Mouse (Mus musculus): ENCODE measurements at regions not wholly inside any gene's neighbourhood (a gene's known extent, or its start where the extent isn't known, plus 50 kb on each side); places are given as distances from the start of the nearest gene placed in this dataset.

DNA sequence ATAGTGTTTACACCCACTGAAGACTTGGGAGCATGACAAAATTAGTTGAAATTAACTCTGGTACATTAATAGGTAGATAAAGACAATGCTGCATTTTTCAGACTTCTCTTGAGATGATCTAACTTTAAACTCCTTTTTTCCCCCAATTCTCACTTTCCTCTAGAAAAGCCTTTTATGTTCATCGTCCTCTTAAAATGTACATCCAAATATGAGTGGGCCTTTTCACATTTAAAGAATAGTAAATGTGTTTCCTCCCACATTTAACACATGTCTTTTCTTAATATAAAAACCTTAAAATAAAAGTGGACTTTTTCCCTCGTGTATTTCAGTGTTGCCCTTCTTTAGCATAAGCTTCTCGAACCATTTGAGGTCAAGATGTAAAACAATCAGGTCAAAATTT lies 535.5 kb downstream of the Cetn3 start:
- Histone ChIP-seq H3K9ac (ENCODE audit: low read depth, low read length) (no peak overlapping the region), H3K27me3 (ENCODE audit: control insufficient read depth, insufficient read depth, low read length) (no peaks in the 10 kb centered on the region), H3K27ac (ENCODE audit: low read depth, low read length) (no peak overlapping the region), H3K9me3 (ENCODE audit: control insufficient read depth, low read length) (no peaks in the 10 kb centered on the region), H3K4me1 (ENCODE audit: control insufficient read depth, insufficient read depth, low read length) (0 out of 2 replicates have a peak, but pooled peaks cover 4% of the 10 kb centered on the region), H3K4me3 (ENCODE audit: low read length) (no peak overlapping the region), H3K36me3 (ENCODE audit: control insufficient read depth, insufficient read depth, low read length) (no peaks in the 10 kb centered on the region), H3K4me2 (replicated peaks; ENCODE audit: low read depth, low read length) (no peak overlapping the region)
- ATAC-seq (ENCODE audit: low FRiP score, low TSS enrichment) = no peak
- WGBS = 80% methylated on average over 3 of the region's 3 CpGs

DNA sequence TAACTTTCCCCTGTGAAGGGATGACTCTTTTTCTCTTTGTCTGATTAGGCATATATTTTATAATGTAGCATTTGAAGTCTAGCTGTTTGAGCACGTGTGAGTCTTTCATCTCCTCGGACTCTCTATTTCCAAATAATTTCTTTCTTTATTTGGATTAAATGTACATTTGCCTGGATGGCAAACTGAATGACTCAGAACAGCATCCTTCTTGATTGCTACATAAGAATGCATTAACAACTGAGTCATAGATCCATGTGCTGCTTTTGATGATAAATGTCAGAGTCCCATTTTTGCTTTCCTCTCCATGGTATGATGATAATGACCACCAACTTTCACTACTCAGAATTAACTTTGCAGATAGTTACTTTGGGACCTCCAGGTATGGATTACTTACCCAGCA lies 571.5 kb downstream of the Cetn3 start:
- no peak for ATAC-seq (ENCODE audit: low FRiP score, low TSS enrichment)
- no peak overlapping the region for H3K4me3 ChIP-seq (ENCODE audit: low read length)

DNA sequence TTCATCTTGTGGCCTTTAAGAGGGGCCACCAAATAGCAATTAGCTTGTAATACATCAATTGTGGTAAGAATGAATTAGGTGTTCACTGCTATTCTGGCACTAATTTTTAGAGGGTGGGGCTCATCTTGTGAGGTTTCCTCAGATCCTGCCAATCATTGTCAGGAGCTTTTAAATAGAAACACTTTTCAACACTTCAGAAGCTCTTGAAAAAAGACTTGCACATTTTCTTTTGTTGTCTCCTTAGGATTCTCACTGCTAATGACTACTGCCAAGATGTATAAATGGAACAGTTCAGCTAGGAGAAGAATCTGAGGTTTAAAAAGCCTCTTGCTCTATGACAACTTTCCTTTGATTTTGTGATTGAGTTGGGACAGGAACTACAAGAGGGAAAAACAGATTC lies 572.4 kb downstream of the Cetn3 start:
- H3K9me3 ChIP-seq (ENCODE audit: control insufficient read depth, low read length) = no peaks in the 10 kb centered on the region
- H3K36me3 ChIP-seq (ENCODE audit: control insufficient read depth, insufficient read depth, low read length) = no peaks in the 10 kb centered on the region
- H3K4me3 ChIP-seq (ENCODE audit: low read length) = no peak overlapping the region
- H3K27me3 ChIP-seq (ENCODE audit: control insufficient read depth, insufficient read depth, low read length) = no peaks in the 10 kb centered on the region
- H3K4me2 ChIP-seq (replicated peaks; ENCODE audit: low read depth, low read length) = no peak overlapping the region
- ATAC-seq (ENCODE audit: low FRiP score, low TSS enrichment) = no peak
- no peaks in the 10 kb centered on the region for H3K4me1 ChIP-seq (ENCODE audit: control insufficient read depth, insufficient read depth, low read length)
- no peak overlapping the region for H3K27ac ChIP-seq (ENCODE audit: low read depth, low read length)
- H3K9ac ChIP-seq (ENCODE audit: low read depth, low read length) = no peak overlapping the region

More for the DNA sequence above, 571.5 kb downstream of the Cetn3 start:
- no peaks in the 10 kb centered on the region for H3K9me3 ChIP-seq (ENCODE audit: control insufficient read depth, low read length)
- WGBS = 92% methylated on average over 2 of the region's 2 CpGs
- H3K36me3 ChIP-seq (ENCODE audit: control insufficient read depth, insufficient read depth, low read length) = no peaks in the 10 kb centered on the region
- no peak overlapping the region for H3K27ac ChIP-seq (ENCODE audit: low read depth, low read length)
- H3K4me2 ChIP-seq (replicated peaks; ENCODE audit: low read depth, low read length) = no peak overlapping the region
- no peak overlapping the region for H3K9ac ChIP-seq (ENCODE audit: low read depth, low read length)
- H3K27me3 ChIP-seq (ENCODE audit: control insufficient read depth, insufficient read depth, low read length) = no peaks in the 10 kb centered on the region
- H3K4me1 ChIP-seq (ENCODE audit: control insufficient read depth, insufficient read depth, low read length) = no peaks in the 10 kb centered on the region

DNA sequence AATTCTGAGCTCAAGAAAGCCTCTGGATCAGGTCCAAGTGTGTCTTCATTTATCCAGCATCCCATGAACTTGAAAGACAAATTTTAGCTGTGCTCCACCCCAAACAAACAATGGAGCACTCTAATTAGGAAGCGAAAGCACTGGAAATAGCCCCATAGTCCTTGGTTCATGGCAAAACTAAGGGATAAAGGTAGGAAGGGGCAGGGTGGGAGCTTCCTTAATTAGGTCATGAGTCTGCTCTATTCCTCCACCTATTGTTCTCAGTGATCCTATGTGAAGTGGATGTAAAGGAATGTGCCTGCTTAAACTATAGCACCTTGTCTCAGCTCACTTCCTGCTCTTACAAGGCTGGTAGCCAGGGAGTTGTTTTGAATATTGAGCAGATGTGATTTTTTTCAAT lies 576.6 kb downstream of the Cetn3 start:
- Histone ChIP-seq H3K27me3 (ENCODE audit: control insufficient read depth, insufficient read depth, low read length) (no peaks in the 10 kb centered on the region), H3K36me3 (ENCODE audit: control insufficient read depth, insufficient read depth, low read length) (no peaks in the 10 kb centered on the region), H3K9ac (ENCODE audit: low read depth, low read length) (no peak overlapping the region), H3K4me3 (ENCODE audit: low read length) (no peak overlapping the region), H3K9me3 (ENCODE audit: control insufficient read depth, low read length) (no peaks in the 10 kb centered on the region), H3K27ac (ENCODE audit: low read depth, low read length) (no peak overlapping the region), H3K4me1 (ENCODE audit: control insufficient read depth, insufficient read depth, low read length) (no peaks in the 10 kb centered on the region), H3K4me2 (replicated peaks; ENCODE audit: low read depth, low read length) (no peak overlapping the region)
- ATAC-seq (ENCODE audit: low FRiP score, low TSS enrichment) = no peak
- 73% methylated on average over 1 of the region's 1 CpGs for WGBS

DNA sequence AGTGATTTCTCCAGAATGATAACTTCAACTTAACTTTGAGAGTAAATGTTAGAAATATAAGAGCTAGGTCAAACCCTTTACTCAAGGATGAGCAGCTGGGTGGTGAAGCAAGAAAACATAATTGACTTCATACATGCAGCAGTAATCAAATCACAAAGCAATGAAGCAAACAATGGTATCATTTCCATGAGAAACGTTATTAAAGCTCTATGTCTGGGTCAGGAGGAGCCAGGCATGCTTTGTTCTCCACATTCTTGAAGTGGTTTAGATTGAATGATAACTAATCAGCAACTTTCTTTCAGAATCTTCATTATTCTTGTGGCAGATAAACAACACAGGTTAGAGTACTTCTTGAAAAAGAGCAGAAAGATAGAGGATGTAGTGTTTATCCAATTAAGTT lies 577.8 kb downstream of the Cetn3 start:
- no peak overlapping the region for H3K4me2 ChIP-seq (replicated peaks; ENCODE audit: low read depth, low read length)
- no peaks in the 10 kb centered on the region for H3K27me3 ChIP-seq (ENCODE audit: control insufficient read depth, insufficient read depth, low read length)
- H3K4me1 ChIP-seq (ENCODE audit: control insufficient read depth, insufficient read depth, low read length) = no peaks in the 10 kb centered on the region
- ATAC-seq (ENCODE audit: low FRiP score, low TSS enrichment) = no peak
- no peak overlapping the region for H3K9ac ChIP-seq (ENCODE audit: low read depth, low read length)
- no peak overlapping the region for H3K27ac ChIP-seq (ENCODE audit: low read depth, low read length)
- no peaks in the 10 kb centered on the region for H3K9me3 ChIP-seq (ENCODE audit: control insufficient read depth, low read length)
- H3K4me3 ChIP-seq (ENCODE audit: low read length) = no peak overlapping the region
- 53% methylated on average over 1 of the region's 1 CpGs for WGBS
- H3K36me3 ChIP-seq (ENCODE audit: control insufficient read depth, insufficient read depth, low read length) = no peaks in the 10 kb centered on the region

DNA sequence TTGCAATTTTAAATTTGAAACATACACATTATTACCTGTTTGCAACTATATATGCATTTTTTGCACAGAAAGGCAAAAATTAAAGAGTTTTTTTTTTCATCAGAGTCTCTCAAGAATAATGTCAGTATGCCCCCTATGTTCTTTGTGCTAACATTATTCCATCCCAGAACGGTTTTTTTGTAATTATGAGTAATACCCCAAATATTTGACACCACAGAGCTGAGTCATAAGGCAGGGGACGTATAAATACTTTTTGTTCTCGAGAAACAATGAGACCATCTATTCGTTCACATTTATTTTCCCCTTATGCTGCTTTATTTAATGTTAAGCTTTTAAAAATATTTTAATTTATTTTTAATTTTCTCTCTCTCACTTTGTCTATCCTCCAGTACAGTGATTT lies 578.5 kb downstream of the Cetn3 start:
- Histone ChIP-seq H3K27ac (ENCODE audit: low read depth, low read length) (no peak overlapping the region), H3K4me2 (replicated peaks; ENCODE audit: low read depth, low read length) (no peak overlapping the region), H3K4me1 (ENCODE audit: control insufficient read depth, insufficient read depth, low read length) (no peaks in the 10 kb centered on the region), H3K36me3 (ENCODE audit: control insufficient read depth, insufficient read depth, low read length) (no peaks in the 10 kb centered on the region), H3K4me3 (ENCODE audit: low read length) (no peak overlapping the region), H3K27me3 (ENCODE audit: control insufficient read depth, insufficient read depth, low read length) (no peaks in the 10 kb centered on the region), H3K9me3 (ENCODE audit: control insufficient read depth, low read length) (no peaks in the 10 kb centered on the region), H3K9ac (ENCODE audit: low read depth, low read length) (no peak overlapping the region)
- 87% methylated on average over 4 of the region's 4 CpGs for WGBS
- no peak for ATAC-seq (ENCODE audit: low FRiP score, low TSS enrichment)

DNA sequence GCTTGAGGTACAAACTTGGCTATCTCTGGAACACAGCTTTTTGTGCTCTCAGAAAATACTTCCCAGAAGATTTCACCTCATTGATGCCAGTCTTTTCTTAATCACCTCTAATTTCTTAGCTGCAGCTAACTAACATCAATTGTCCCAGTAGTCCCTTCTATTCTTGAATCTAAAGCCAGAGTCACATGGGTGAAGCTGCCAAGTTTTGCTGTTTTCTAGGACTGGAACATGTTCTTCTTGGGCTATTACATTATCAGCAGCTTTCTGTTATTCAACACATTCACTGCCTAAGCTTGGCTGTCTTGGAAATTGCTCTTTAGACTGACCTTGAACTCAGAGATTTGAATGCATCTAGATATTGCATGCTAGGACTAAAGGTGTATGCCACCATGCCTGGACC lies 583.9 kb downstream of the Cetn3 start:
- Histone ChIP-seq H3K9ac (ENCODE audit: low read depth, low read length) (no peak overlapping the region), H3K4me1 (ENCODE audit: control insufficient read depth, insufficient read depth, low read length) (no peaks in the 10 kb centered on the region), H3K4me2 (replicated peaks; ENCODE audit: low read depth, low read length) (no peak overlapping the region), H3K9me3 (ENCODE audit: control insufficient read depth, low read length) (no peaks in the 10 kb centered on the region), H3K27ac (ENCODE audit: low read depth, low read length) (no peak overlapping the region), H3K36me3 (ENCODE audit: control insufficient read depth, insufficient read depth, low read length) (no peaks in the 10 kb centered on the region), H3K27me3 (ENCODE audit: control insufficient read depth, insufficient read depth, low read length) (no peaks in the 10 kb centered on the region), H3K4me3 (ENCODE audit: low read length) (no peak overlapping the region)
- no peak for ATAC-seq (ENCODE audit: low FRiP score, low TSS enrichment)

DNA sequence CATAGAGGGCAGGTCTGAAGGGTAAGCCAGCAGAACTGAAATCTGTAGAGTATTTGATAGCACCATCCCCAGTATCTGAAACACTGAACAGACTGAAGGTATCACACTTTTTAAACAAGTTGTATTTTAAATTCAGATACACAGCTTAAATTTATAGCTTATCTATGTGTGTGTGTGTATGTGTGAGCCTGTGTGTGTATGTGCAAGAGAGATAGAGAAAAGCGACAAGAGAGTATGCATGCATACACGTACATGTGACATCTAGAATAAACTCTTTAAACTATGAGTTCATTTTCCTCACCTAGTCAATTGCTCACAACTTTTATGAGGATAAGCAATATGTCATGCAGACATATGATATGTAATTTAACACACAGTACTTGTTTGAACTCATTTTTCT lies 588.7 kb downstream of the Cetn3 start:
- Histone ChIP-seq H3K4me3 (ENCODE audit: low read length) (no peak overlapping the region), H3K4me2 (replicated peaks; ENCODE audit: low read depth, low read length) (no peak overlapping the region), H3K27me3 (ENCODE audit: control insufficient read depth, insufficient read depth, low read length) (no peaks in the 10 kb centered on the region), H3K9me3 (ENCODE audit: control insufficient read depth, low read length) (no peaks in the 10 kb centered on the region), H3K36me3 (ENCODE audit: control insufficient read depth, insufficient read depth, low read length) (no peaks in the 10 kb centered on the region), H3K9ac (ENCODE audit: low read depth, low read length) (no peak overlapping the region), H3K27ac (ENCODE audit: low read depth, low read length) (no peak overlapping the region), H3K4me1 (ENCODE audit: control insufficient read depth, insufficient read depth, low read length) (no peaks in the 10 kb centered on the region)
- WGBS = 89% methylated on average over 2 of the region's 2 CpGs
- ATAC-seq (ENCODE audit: low FRiP score, low TSS enrichment) = no peak

DNA sequence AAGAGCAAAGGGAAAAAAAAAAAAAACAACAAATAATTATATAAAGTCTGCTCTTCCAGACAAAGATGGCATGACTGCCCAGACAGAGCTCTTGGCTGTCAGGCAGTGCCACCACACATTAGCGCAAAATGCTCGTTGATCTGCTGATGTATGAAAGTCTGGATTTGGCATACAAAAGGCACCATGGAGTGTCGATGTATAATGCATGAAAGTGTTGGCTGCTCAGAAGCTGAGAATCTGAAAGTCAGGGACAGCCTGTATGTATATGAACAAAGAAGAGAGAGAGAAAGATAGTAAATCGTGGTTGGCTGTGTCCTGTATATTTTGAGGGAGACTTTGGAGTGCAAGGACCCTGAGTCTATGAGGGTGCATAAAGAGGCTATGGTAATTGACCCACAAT lies 589.7 kb downstream of the Cetn3 start:
- Histone ChIP-seq H3K9me3 (ENCODE audit: control insufficient read depth, low read length) (no peaks in the 10 kb centered on the region), H3K36me3 (ENCODE audit: control insufficient read depth, insufficient read depth, low read length) (no peaks in the 10 kb centered on the region), H3K27me3 (ENCODE audit: control insufficient read depth, insufficient read depth, low read length) (no peaks in the 10 kb centered on the region), H3K27ac (ENCODE audit: low read depth, low read length) (no peak overlapping the region), H3K4me2 (replicated peaks; ENCODE audit: low read depth, low read length) (no peak overlapping the region), H3K9ac (ENCODE audit: low read depth, low read length) (no peak overlapping the region), H3K4me1 (ENCODE audit: control insufficient read depth, insufficient read depth, low read length) (no peaks in the 10 kb centered on the region), H3K4me3 (ENCODE audit: low read length) (no peak overlapping the region)
- no peak for ATAC-seq (ENCODE audit: low FRiP score, low TSS enrichment)
- 88% methylated on average over 4 of the region's 4 CpGs for WGBS

DNA sequence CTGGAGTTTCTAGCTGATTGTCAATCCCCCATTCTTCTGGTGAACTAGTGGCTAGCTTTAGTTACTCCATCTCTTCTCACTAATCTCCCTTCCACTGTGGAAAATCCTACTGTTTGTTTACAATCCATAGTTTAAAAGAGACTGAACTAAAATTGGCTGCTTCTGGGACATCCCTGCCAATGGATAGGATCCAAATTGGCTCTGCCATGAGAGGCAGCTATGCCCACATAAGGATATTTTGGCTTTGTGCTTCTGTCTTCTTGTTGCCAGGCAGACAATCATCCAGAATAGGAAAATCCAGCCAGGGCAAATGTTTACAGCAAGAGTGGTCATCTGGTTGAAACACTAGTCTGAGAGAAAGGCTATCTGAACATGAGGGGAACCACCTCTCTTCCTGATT lies 610.0 kb downstream of the Cetn3 start:
- no peak for ATAC-seq (ENCODE audit: low FRiP score, low TSS enrichment)
- no peak overlapping the region for H3K4me2 ChIP-seq (replicated peaks; ENCODE audit: low read depth, low read length)

More for the DNA sequence above, 610.0 kb downstream of the Cetn3 start:
- H3K27ac ChIP-seq (ENCODE audit: low read depth, low read length) = no peak overlapping the region
- no peaks in the 10 kb centered on the region for H3K27me3 ChIP-seq (ENCODE audit: control insufficient read depth, insufficient read depth, low read length)
- no peak overlapping the region for H3K9ac ChIP-seq (ENCODE audit: low read depth, low read length)
- H3K36me3 ChIP-seq (ENCODE audit: control insufficient read depth, insufficient read depth, low read length) = no peaks in the 10 kb centered on the region
- H3K4me1 ChIP-seq (ENCODE audit: control insufficient read depth, insufficient read depth, low read length) = no peaks in the 10 kb centered on the region
- H3K4me3 ChIP-seq (ENCODE audit: low read length) = no peak overlapping the region
- H3K9me3 ChIP-seq (ENCODE audit: control insufficient read depth, low read length) = no peaks in the 10 kb centered on the region
